Mouse (Mus musculus) thymus, adult 2 months (tissue): Measurements from ENCODE around the gene Clcn3. TPM values are rescaled to one million over a fixed set of nuclear protein-coding genes. Genes with fewer than 3 reads are reported as not detected.
A peak's percentile ranks its signal among the peaks of the same experiment; 100 is the strongest.

Source experiments
- DNase-seq: peaks from one replicate; pipeline ENCODE4 v3.0.0; 2021
- H3K27ac ChIP-seq: fragments of 200-500 bp; 2 replicates; pipeline ENCODE4 v1.5.1; 2012; ENCODE audit warnings: low read length, control low read depth; ENCODE audit not compliant: control insufficient read depth, insufficient read depth
- H3K27me3 ChIP-seq: fragments of 200-500 bp; 2 replicates; pipeline ENCODE4 v1.6.1; 2012; ENCODE audit warnings: mild to moderate bottlenecking, low read length, moderate library complexity, mixed read lengths; ENCODE audit not compliant: control insufficient read depth, insufficient read depth
- H3K36me3 ChIP-seq: fragments of 200-500 bp; 2 replicates; pipeline ENCODE4 v1.6.1; 2012; ENCODE audit warnings: mild to moderate bottlenecking, low read length, moderate library complexity; ENCODE audit not compliant: control insufficient read depth, insufficient read depth
- H3K4me1 ChIP-seq: fragments of 200-500 bp; replicated peaks from 2 replicates; pipeline ENCODE4 v1.6.1; 2012; ENCODE audit warnings: low read length; ENCODE audit not compliant: control insufficient read depth, insufficient read depth
- H3K4me3 ChIP-seq: fragments of 200-500 bp; 2 replicates; pipeline ENCODE4 v1.5.1; 2012; ENCODE audit warnings: mild to moderate bottlenecking, low read length, control low read depth, moderate library complexity; ENCODE audit not compliant: control insufficient read depth, insufficient read depth
- CTCF ChIP-seq: fragments of 200-500 bp; IDR thresholded peaks from 2 replicates; pipeline ENCODE4 v1.5.1; 2012; ENCODE audit warnings: mild to moderate bottlenecking, control low read depth, low read length, moderate library complexity, borderline replicate concordance; ENCODE audit not compliant: control insufficient read depth, poor library complexity, insufficient read depth; ENCODE audit errors: extremely low read depth
- POLR2A ChIP-seq: fragments of 200-500 bp; IDR thresholded peaks from 2 replicates; pipeline ENCODE4 v1.6.1; 2012; ENCODE audit warnings: mild to moderate bottlenecking, low read length, control low read depth, moderate library complexity; ENCODE audit not compliant: control insufficient read depth, poor library complexity, insufficient read depth; ENCODE audit errors: extremely low read depth
- WGBS: fragments of 180-500 bp; shearing (Covaris S2); methylation state at CpG from one replicate; pipeline ENCODE4 v1.1.7; 2018; 5-methylcytosine and 5-hydroxymethylcytosine counted together
- polyA plus RNA-seq: library from polyadenylated mRNA; depleted of rRNA; stranded (reverse); fragments of >200 nt; gene quantifications from 2 replicates; pipeline ENCODE4 v1.2.3, GENCODE M21; 2012

The Clcn3 gene
- polyA plus RNA-seq, 1 experiment = 17.2 TPM

GRCm38 (mm10) chr8:60878617-60879016 lies 104.5 kb downstream of the Clcn3 start:
- H3K27me3 ChIP-seq = no peaks in the 10 kb centered on the region
- WGBS = 97% methylated on average over 2 of the region's 2 CpGs
- DNase-seq = no peak
- H3K36me3 ChIP-seq = no peaks in the 10 kb centered on the region
- H3K4me3 ChIP-seq = no peak overlapping the region
- H3K27ac ChIP-seq = no peak overlapping the region
- no peaks in the 10 kb centered on the region for H3K4me1 ChIP-seq
- no peak for TF ChIP-seq CTCF

DNA sequence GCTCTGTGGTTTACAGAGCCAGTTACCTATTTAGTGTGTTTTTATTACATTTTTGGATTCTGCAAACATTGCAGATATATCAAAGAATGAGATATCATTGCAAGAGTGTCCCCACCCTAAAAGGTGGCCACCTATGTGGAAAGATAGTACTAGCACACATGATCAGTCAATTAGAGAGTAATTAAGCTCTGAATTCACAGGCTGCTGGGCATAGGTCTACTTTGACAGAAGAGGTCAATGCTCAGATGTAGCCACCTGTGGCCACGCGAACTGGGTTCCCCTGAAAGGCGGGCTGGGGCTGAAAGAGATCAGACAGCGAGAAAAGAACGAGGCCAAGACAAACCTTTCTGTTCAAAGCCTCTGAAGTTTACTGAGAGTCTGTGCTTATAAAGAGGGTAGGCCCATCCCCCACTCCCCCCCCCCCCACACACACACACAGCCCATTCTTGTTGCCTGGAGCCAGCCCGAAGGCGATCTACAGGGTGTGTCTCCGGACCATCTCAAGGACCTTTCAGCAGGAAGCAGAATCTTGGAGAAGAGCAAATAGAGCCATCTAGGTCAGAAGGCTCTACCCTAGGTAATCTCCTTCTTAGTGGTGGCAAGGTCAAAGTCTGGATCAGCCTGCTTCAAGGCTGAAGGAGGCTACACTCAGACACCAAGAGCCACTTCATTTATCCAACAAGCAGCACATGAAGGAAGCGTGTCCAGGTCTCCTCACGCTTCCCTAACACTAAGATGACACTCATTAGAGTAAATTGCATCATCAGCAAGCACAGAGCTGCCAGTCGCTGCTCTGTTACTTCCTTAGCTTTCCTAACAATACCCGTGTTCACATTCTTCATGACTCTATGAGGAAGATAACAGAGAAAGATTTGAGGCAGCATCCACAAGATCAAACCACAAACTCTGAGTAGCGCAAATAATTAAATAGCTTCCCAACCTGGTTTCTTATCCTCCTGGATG lies 112.6 kb downstream of the Clcn3 start:
- TF ChIP-seq POLR2A (no peak), CTCF (no peak)
- 91% methylated on average over 13 of the region's 13 CpGs for WGBS
- no peak overlapping the region for H3K27ac ChIP-seq
- H3K36me3 ChIP-seq = no peaks in the 10 kb centered on the region
- no peaks in the 10 kb centered on the region for H3K4me1 ChIP-seq
- no peak for DNase-seq
- no peaks in the 10 kb centered on the region for H3K27me3 ChIP-seq
- no peak overlapping the region for H3K4me3 ChIP-seq

- Histone ChIP-seq H3K27me3 (no peaks in the 10 kb centered on the region), H3K4me3 (no peak overlapping the region), H3K4me1 (no peaks in the 10 kb centered on the region), H3K36me3 (no peaks in the 10 kb centered on the region), H3K27ac (no peak overlapping the region)
- DNase-seq = no peak
- WGBS = 98% methylated on average over 2 of the region's 2 CpGs
- no peak for TF ChIP-seq CTCF
- no peak for TF ChIP-seq POLR2A
Measured at GRCm38 (mm10) chr8:60869761-60870160, 113.3 kb downstream of the Clcn3 start.

DNA sequence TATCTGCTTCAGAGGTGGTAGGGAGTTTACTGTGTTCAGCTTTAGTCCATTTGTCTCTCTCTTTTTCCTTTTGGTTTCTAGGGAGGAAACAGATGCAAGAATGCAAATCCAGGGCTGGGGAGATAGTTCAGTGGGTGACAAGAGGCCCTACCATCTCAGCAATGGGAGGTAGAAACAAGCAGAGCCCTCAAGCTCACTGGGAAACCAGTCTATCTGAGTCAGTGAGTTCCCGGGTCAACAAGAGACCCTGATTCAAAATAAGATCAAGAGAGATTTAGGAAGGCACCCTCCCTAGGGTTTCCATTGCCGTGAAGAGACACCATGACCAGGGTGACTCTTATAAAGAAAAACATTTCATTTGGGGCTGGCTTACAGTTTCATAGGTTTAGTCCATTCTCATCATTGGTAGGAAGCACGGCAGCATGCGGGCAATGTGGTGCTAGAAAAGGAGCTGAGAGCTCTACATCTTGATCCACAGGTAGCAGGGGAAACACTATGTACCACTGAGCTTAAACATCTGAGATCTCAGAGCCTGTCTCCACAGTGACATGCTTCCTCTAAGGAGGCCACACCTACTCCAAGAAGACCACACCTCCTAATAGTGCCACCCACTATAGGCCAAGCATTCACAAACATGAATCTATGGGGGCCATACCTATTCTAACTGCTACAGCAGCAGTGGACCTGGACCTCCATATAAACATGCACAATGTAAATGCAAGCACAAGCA lies 114.7 kb downstream of the Clcn3 start:
- no peak for TF ChIP-seq CTCF
- TF ChIP-seq POLR2A = no peak
- WGBS = 84% methylated on average over 4 of the region's 4 CpGs
- no peak for DNase-seq
- no peaks in the 10 kb centered on the region for H3K36me3 ChIP-seq
- H3K4me3 ChIP-seq = no peak overlapping the region
- no peaks in the 10 kb centered on the region for H3K4me1 ChIP-seq
- no peak overlapping the region for H3K27ac ChIP-seq
- H3K27me3 ChIP-seq = no peaks in the 10 kb centered on the region

DNA sequence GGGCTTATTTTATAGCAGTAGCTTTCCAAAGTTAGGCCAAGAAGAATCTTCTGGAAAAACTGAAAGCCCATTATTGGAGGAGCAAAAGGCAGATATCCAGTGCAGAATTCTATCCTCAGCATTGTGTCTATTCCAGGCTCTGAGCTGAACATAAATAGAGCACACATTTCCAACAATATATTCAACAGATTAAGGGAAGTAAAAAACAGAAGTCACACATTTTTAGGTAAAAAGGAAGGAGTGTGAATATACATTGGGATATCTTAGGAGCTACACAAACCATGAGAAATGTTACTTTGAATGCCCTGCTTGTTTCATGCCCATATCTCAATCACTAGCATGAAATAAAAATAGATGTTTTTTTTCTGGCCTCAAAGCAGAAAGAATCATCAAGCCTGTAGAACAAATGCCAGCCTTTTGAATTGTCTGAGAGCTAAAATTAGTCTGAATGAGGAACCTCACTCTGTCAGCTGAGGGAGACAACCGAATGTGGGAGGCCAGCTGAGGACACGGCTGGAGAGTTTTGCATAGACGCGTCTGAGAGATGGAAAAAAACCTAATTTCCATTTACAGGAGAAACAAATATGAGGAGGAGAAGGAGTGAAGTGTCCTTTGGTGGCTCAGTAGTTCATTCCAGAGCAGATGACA lies 115.5 kb downstream of the Clcn3 start:
- Histone ChIP-seq H3K4me3 (no peak overlapping the region), H3K27ac (no peak overlapping the region), H3K4me1 (no peaks in the 10 kb centered on the region), H3K36me3 (no peaks in the 10 kb centered on the region), H3K27me3 (no peaks in the 10 kb centered on the region)
- no peak for TF ChIP-seq CTCF
- TF ChIP-seq POLR2A = no peak
- no peak for DNase-seq
- WGBS = 12% methylated on average over 4 of the region's 4 CpGs

DNA sequence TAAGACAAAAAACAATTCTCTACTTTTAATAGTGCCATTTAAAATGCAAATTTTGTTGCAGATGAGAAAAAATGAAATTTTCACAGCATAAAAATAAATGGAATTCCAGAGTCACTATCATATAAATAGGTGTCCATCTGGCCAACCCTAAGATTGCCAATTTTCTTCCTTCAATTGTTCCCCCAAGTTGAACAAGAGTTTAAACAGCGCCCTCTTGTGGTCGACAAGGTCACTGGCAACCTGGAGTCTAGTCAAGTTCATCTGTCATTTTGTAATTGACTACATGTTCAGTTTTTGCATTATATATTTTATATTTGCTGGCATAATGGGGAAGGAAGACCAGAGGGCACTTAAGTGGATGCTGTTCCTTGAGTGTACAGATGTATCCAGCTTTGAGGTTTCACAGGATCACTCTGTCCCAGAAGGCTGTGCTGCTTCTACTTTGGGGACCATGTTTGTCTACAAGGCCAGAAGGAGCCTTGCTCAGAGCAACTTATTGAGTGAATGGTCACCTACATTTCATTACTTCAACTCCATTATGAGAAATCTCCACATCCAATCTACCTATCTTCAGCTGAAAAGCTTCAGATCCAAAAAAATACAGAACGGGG lies 117.5 kb downstream of the Clcn3 start:
- peak; percentile 45 for DNase-seq
- Histone ChIP-seq H3K27me3 (no peaks in the 10 kb centered on the region), H3K27ac (no peak overlapping the region), H3K4me1 (no peaks in the 10 kb centered on the region), H3K4me3 (no peak overlapping the region), H3K36me3 (no peaks in the 10 kb centered on the region)
- TF ChIP-seq POLR2A (no peak), CTCF (no peak)
- 33% methylated on average over 3 of the region's 3 CpGs for WGBS
